Mouse (Mus musculus) neural tube, embryonic 13.5 days (tissue): ENCODE data around the gene Cks1b. TPM values are rescaled to one million over a fixed set of nuclear protein-coding genes. Genes with fewer than 3 reads are reported as not detected.
A peak's percentile ranks its signal among the peaks of the same experiment; 100 is the strongest.
"Not testable (repeated sequence)": the region's sequence is repeated elsewhere in the genome, so short reads cannot be mapped to it uniquely, and the experiment has no call there.

Experiments
- ATAC-seq: fragments of 200-750 bp; cut with Nextera tagmentation; 2 replicates; pipeline ENCODE4 v1.8.0; 2017; ENCODE audit warnings: low read depth, mild to moderate bottlenecking, moderate TSS enrichment, moderate library complexity
- H3K27ac ChIP-seq: fragments of 300-500 bp; sonication (generic); replicated peaks from 2 replicates; pipeline ENCODE4 v1.5.1; 2015; ENCODE audit warnings: moderate library complexity, mild to moderate bottlenecking, inconsistent platforms
- H3K27me3 ChIP-seq: fragments of 300-500 bp; sonication (generic); 2 replicates; pipeline ENCODE4 v1.6.1; 2015; ENCODE audit warnings: mild to moderate bottlenecking, inconsistent platforms
- H3K36me3 ChIP-seq: fragments of 300-500 bp; sonication (generic); 2 replicates; pipeline ENCODE4 v1.6.1; 2015; ENCODE audit warnings: mild to moderate bottlenecking, inconsistent platforms
- H3K4me1 ChIP-seq: fragments of 300-500 bp; sonication (generic); replicated peaks from 2 replicates; pipeline ENCODE4 v1.6.1; 2015; ENCODE audit warnings: inconsistent platforms
- H3K4me2 ChIP-seq: fragments of 300-500 bp; sonication (generic); 2 replicates; pipeline ENCODE4 v1.6.1; 2015; ENCODE audit warnings: inconsistent platforms, mild to moderate bottlenecking, moderate library complexity
- H3K4me3 ChIP-seq: fragments of 300-500 bp; sonication (generic); 2 replicates; pipeline ENCODE4 v1.5.1; 2015; ENCODE audit warnings: mild to moderate bottlenecking, inconsistent platforms
- H3K9ac ChIP-seq: fragments of 300-500 bp; sonication (generic); 2 replicates; pipeline ENCODE4 v1.6.1; 2015; ENCODE audit warnings: moderate library complexity, mild to moderate bottlenecking, inconsistent platforms
- H3K9me3 ChIP-seq: fragments of 300-500 bp; sonication (generic); 2 replicates; pipeline ENCODE4 v1.6.1; 2016; ENCODE audit warnings: inconsistent platforms
- WGBS: fragments of 180-500 bp; shearing (Covaris S2); methylation state at CpG from one replicate; pipeline ENCODE4 v1.1.7; 2015; 5-methylcytosine and 5-hydroxymethylcytosine counted together
- polyA plus RNA-seq: library from polyadenylated mRNA; unstranded; fragments of >200 nt; fragmentation: Nextera tagmentation; extraction: Ambion mirVana; gene quantifications from 2 replicates; pipeline ENCODE4 v1.2.1, GENCODE M21; 2015

The Cks1b gene
- polyA plus RNA-seq, 1 experiment from 2014 or later, result 110 TPM

- Histone ChIP-seq H3K27ac (no peak overlapping the region), H3K4me2 (peak overlapping the region; percentile 47), H3K36me3 (peaks cover 26% of the 10 kb centered on the region), H3K9ac (peak overlapping the region; percentile 62), H3K4me1 (peaks cover 29% of the 10 kb centered on the region), H3K27me3 (no peaks in the 10 kb centered on the region), H3K9me3 (no peaks in the 10 kb centered on the region), H3K4me3 (peak overlapping the region; percentile 36)
- ATAC-seq, result no peak
- 26% methylated on average over 5 of the region's 5 CpGs for WGBS
Measured at GRCm38 (mm10) chr3:89437269-89437668, 19.1 kb upstream of the Cks1b start.

GRCm38 (mm10) chr3:89436176-89437113, 18.3 kb upstream of the Cks1b start, which contains the start of gene Pbxip1:
Gene Pbxip1, plus strand, starts transcription at chr3:89436706.
- peak within 1 kb of the TSS; percentile 62 for H3K9ac ChIP-seq
- H3K4me2 ChIP-seq, result peak within 1 kb of the TSS; percentile 47
- no peak within 1 kb of the TSS; the same call in 1 of the 2 replicates for H3K27ac ChIP-seq
- H3K36me3 ChIP-seq, result peaks cover 27% of the 10 kb centered on the region
- H3K4me3 ChIP-seq, result peak within 1 kb of the TSS; percentile 36
- 5% methylated on average over 16 of the region's 16 CpGs for WGBS
- peak; percentile 66 for ATAC-seq
- peaks cover 37% of the 10 kb centered on the region for H3K4me1 ChIP-seq
- H3K27me3 ChIP-seq, result no peaks in the 10 kb centered on the region
- H3K9me3 ChIP-seq, result no peaks in the 10 kb centered on the region

- H3K4me1 ChIP-seq, result peaks cover 46% of the 10 kb centered on the region
- no peak overlapping the region for H3K4me3 ChIP-seq
- H3K9me3 ChIP-seq, result no peaks in the 10 kb centered on the region
- no peaks in the 10 kb centered on the region for H3K27me3 ChIP-seq
- 71% methylated on average over 7 of the region's 7 CpGs for WGBS
- no peak overlapping the region for H3K4me2 ChIP-seq
- H3K36me3 ChIP-seq, result peaks cover 27% of the 10 kb centered on the region
- no peak for ATAC-seq
- H3K9ac ChIP-seq, result no peak overlapping the region
- H3K27ac ChIP-seq, result no peak overlapping the region
Measured at GRCm38 (mm10) chr3:89435041-89435440, 16.9 kb upstream of the Cks1b start.

GRCm38 (mm10) chr3:89434532-89434931, 16.3 kb upstream of the Cks1b start:
- Histone ChIP-seq H3K36me3 (peaks cover 27% of the 10 kb centered on the region), H3K9ac (no peak overlapping the region), H3K27me3 (no peaks in the 10 kb centered on the region), H3K9me3 (no peaks in the 10 kb centered on the region), H3K4me2 (no peak overlapping the region), H3K27ac (peak overlapping the region; percentile 42; the same call in 1 of the 2 replicates), H3K4me3 (no peak overlapping the region), H3K4me1 (peaks cover 46% of the 10 kb centered on the region)
- ATAC-seq, result no peak
- WGBS, result 84% methylated on average over 11 of the region's 11 CpGs

- Histone ChIP-seq H3K4me3 (no peak overlapping the region), H3K27me3 (no peaks in the 10 kb centered on the region), H3K4me1 (peaks cover 46% of the 10 kb centered on the region), H3K36me3 (peaks cover 29% of the 10 kb centered on the region), H3K9ac (no peak overlapping the region), H3K4me2 (no peak overlapping the region), H3K9me3 (no peaks in the 10 kb centered on the region), H3K27ac (no peak overlapping the region)
- 91% methylated on average over 8 of the region's 8 CpGs for WGBS
- ATAC-seq, result no peak
Measured at GRCm38 (mm10) chr3:89432606-89433005, 14.4 kb upstream of the Cks1b start.

- Histone ChIP-seq H3K27me3 (no peaks in the 10 kb centered on the region), H3K36me3 (peaks cover 41% of the 10 kb centered on the region), H3K9ac (peak within 1 kb of the TSS; percentile 87), H3K9me3 (no peaks in the 10 kb centered on the region), H3K4me1 (peaks cover 30% of the 10 kb centered on the region), H3K4me3 (peak within 1 kb of the TSS; percentile 73), H3K4me2 (peak within 1 kb of the TSS; percentile 80), H3K27ac (peak within 1 kb of the TSS; percentile 86)
- WGBS, result 3% methylated on average over 68 of the region's 68 CpGs
- ATAC-seq, result peak; percentile 97
Measured at GRCm38 (mm10) chr3:89430171-89431159, 12.3 kb upstream of the Cks1b start, which contains the start of gene Pygo2. Gene Pygo2, plus strand, starts transcription at chr3:89430214.

- Histone ChIP-seq H3K4me1 (peaks cover 19% of the 10 kb centered on the region), H3K36me3 (peaks cover 36% of the 10 kb centered on the region)
- H3K27me3 ChIP-seq, H3K9ac ChIP-seq, H3K4me3 ChIP-seq, H3K9me3 ChIP-seq, H3K27ac ChIP-seq, ATAC-seq, H3K4me2 ChIP-seq: not testable (repeated sequence)
- 94% methylated on average over 7 of the region's 7 CpGs for WGBS
Measured at GRCm38 (mm10) chr3:89429021-89429420, 10.8 kb upstream of the Cks1b start.

- no peak overlapping the region for H3K4me2 ChIP-seq
- no peak overlapping the region for H3K4me3 ChIP-seq
- no peak overlapping the region for H3K27ac ChIP-seq
- H3K9ac ChIP-seq, result no peak overlapping the region
- H3K9me3 ChIP-seq, result no peaks in the 10 kb centered on the region
- ATAC-seq, result no peak
- 90% methylated on average over 4 of the region's 4 CpGs for WGBS
- no peaks in the 10 kb centered on the region for H3K27me3 ChIP-seq
- H3K36me3 ChIP-seq, result peaks cover 17% of the 10 kb centered on the region
- peaks cover 30% of the 10 kb centered on the region for H3K4me1 ChIP-seq
Measured at GRCm38 (mm10) chr3:89425876-89426275, 7.7 kb upstream of the Cks1b start.

- Histone ChIP-seq H3K9ac (no peak overlapping the region), H3K36me3 (peaks cover 17% of the 10 kb centered on the region), H3K27ac (no peak overlapping the region), H3K27me3 (no peaks in the 10 kb centered on the region), H3K4me1 (peaks cover 32% of the 10 kb centered on the region), H3K4me2 (no peak overlapping the region), H3K4me3 (no peak overlapping the region), H3K9me3 (no peaks in the 10 kb centered on the region)
- no peak for ATAC-seq
- WGBS, result 89% methylated on average over 5 of the region's 5 CpGs
Measured at GRCm38 (mm10) chr3:89425141-89425525, 7.0 kb upstream of the Cks1b start.

- WGBS, result 91% methylated on average over 5 of the region's 5 CpGs
Measured at GRCm38 (mm10) chr3:89424416-89425140, 6.4 kb upstream of the Cks1b start.

GRCm38 (mm10) chr3:89422556-89423205, 4.5 kb upstream of the Cks1b start:
- Histone ChIP-seq H3K36me3 (peaks cover 15% of the 10 kb centered on the region), H3K9me3 (no peaks in the 10 kb centered on the region), H3K4me2 (peak overlapping the region; percentile 89), H3K27me3 (no peaks in the 10 kb centered on the region), H3K4me1 (peaks cover 47% of the 10 kb centered on the region), H3K9ac (peak overlapping the region; percentile 74), H3K27ac (peak overlapping the region; percentile 71; the same call in 1 of the 2 replicates), H3K4me3 (peak overlapping the region; percentile 40)
- 66% methylated on average over 6 of the region's 6 CpGs for WGBS
- no peak for ATAC-seq

More at GRCm38 (mm10) chr3:89424416-89425140, 6.4 kb upstream of the Cks1b start:
- H3K4me3 ChIP-seq, result no peak overlapping the region
- ATAC-seq, result no peak
- H3K9me3 ChIP-seq, result no peaks in the 10 kb centered on the region
- no peaks in the 10 kb centered on the region for H3K27me3 ChIP-seq
- no peak overlapping the region for H3K27ac ChIP-seq
- H3K9ac ChIP-seq, result no peak overlapping the region
- H3K4me2 ChIP-seq, result peak overlapping the region; percentile 89; the same call in 1 of the 2 replicates
- peaks cover 38% of the 10 kb centered on the region for H3K4me1 ChIP-seq
- peaks cover 17% of the 10 kb centered on the region for H3K36me3 ChIP-seq
